Mouse (Mus musculus) heart, adult 2 months (tissue): Measurements from ENCODE around the gene Cspg4.

ENCODE experiments used
- CTCF ChIP-seq: fragments of 200-600 bp; IDR thresholded peaks from 2 replicates; pipeline ENCODE4 v1.8.1; 2022; ENCODE audit warnings: antibody characterized with exemption, mild to moderate bottlenecking, moderate library complexity
- EP300 ChIP-seq: fragments of 200-500 bp; IDR thresholded peaks from 2 replicates; pipeline ENCODE4 v1.6.1; 2011; ENCODE audit warnings: low read depth, low read length, control low read depth; ENCODE audit not compliant: insufficient read depth
- POLR2A ChIP-seq: fragments of 200-500 bp; IDR thresholded peaks from 2 replicates; pipeline ENCODE4 v1.6.1; 2011; ENCODE audit warnings: mild to moderate bottlenecking, low read depth, low read length, control low read depth; ENCODE audit not compliant: insufficient read depth

- TF ChIP-seq CTCF (no peak), POLR2A (no peak), EP300 (no peak)
These were observed 57.9 kb downstream of the Cspg4 start for GRCm38 (mm10) chr9:56922746-56923145.
